Mouse (Mus musculus) CH12.LX (cell line): ENCODE measurements around the gene Prkce. TPM values are rescaled to one million over a fixed set of nuclear protein-coding genes. Genes with fewer than 3 reads are reported as not detected.

Source experiments
- DNase-seq: peaks from one replicate; pipeline ENCODE4 v3.0.0-alpha.2; 2013; ENCODE audit errors: extremely low read depth
- H3K27ac ChIP-seq: 2 replicates; pipeline ENCODE4 v1.5.1; 2012; ENCODE audit warnings: low read depth, mild to moderate bottlenecking, control low read depth, moderate library complexity; ENCODE audit not compliant: insufficient read depth
- H3K27me3 ChIP-seq: replicated peaks from 2 replicates; pipeline ENCODE3; 2012; ENCODE audit warnings: inconsistent platforms
- H3K36me3 ChIP-seq, 2 experiments: replicated peaks in 1 of 2; 2 replicates each; pipeline versions ENCODE3 to v1.6.1; 2012; ENCODE audit warnings: inconsistent platforms in 1 of 2, low read length in 1 of 2, mild to moderate bottlenecking in 1 of 2, mixed read lengths in 1 of 2, moderate library complexity in 1 of 2; ENCODE audit not compliant: control insufficient read depth in 1 of 2, insufficient read depth in 1 of 2
- H3K4me1 ChIP-seq, 2 experiments: 2 replicates each; pipeline ENCODE4 v1.6.1; 2012; ENCODE audit warnings: inconsistent platforms in 1 of 2, moderate library complexity in 1 of 2; ENCODE audit not compliant: insufficient read depth in 2 of 2, control insufficient read depth in 1 of 2
- H3K4me2 ChIP-seq: 2 replicates; pipeline ENCODE4 v1.6.1; 2012; ENCODE audit warnings: low read depth, mild to moderate bottlenecking, control low read depth; ENCODE audit not compliant: poor library complexity, insufficient read depth, severe bottlenecking
- H3K4me3 ChIP-seq, 3 experiments: fragments of 150-350 bp in 1 of 3; sonication (generic) in 1 of 3; replicated peaks in 1 of 3; 2 replicates each; pipeline versions ENCODE3 to v1.5.1; 2011 to 2012; ENCODE audit warnings: low read depth in 2 of 3, low read length in 2 of 3, mild to moderate bottlenecking in 2 of 3, moderate library complexity in 2 of 3, control low read depth in 1 of 3, improper control_type of control experiment in 1 of 3, inconsistent platforms in 1 of 3, mixed read lengths in 1 of 3; ENCODE audit not compliant: poor library complexity in 1 of 3
- H3K79me2 ChIP-seq: replicated peaks from 2 replicates; pipeline ENCODE4 v1.6.1; 2012; ENCODE audit warnings: mild to moderate bottlenecking, moderate library complexity; ENCODE audit not compliant: control insufficient read depth, poor library complexity, insufficient read depth, severe bottlenecking; ENCODE audit errors: extremely low read depth
- H3K9ac ChIP-seq: 2 replicates; pipeline ENCODE4 v1.6.1; 2012; ENCODE audit warnings: low read depth, mild to moderate bottlenecking, control low read depth, moderate library complexity; ENCODE audit not compliant: insufficient read depth
- H3K9me3 ChIP-seq: replicated peaks from 2 replicates; pipeline ENCODE3; 2012; ENCODE audit warnings: low read length, inconsistent platforms, mixed read lengths
- CHD1 ChIP-seq: IDR thresholded peaks from 2 replicates; pipeline ENCODE4 v1.6.1; 2012; ENCODE audit warnings: low read depth, low read length, improper control_type of control experiment, inconsistent platforms
- CHD2 ChIP-seq: IDR thresholded peaks from 2 replicates; pipeline ENCODE4 v1.6.1; 2011; ENCODE audit warnings: low read length, improper control_type of control experiment
- E2F4 ChIP-seq: IDR thresholded peaks from 2 replicates; pipeline ENCODE4 v1.6.1; 2011; ENCODE audit warnings: low read depth, low read length, improper control_type of control experiment; ENCODE audit not compliant: insufficient replicate concordance
- ELF1 ChIP-seq: IDR thresholded peaks from 2 replicates; pipeline ENCODE4 v1.6.1; 2014; ENCODE audit warnings: low read depth, mild to moderate bottlenecking, inconsistent platforms, low read length, improper control_type of control experiment
- EP300 ChIP-seq: IDR thresholded peaks from 2 replicates; pipeline ENCODE4 v1.6.1; 2011; ENCODE audit warnings: low read length, improper control_type of control experiment
- JUND ChIP-seq: conservative IDR thresholded peaks from 2 replicates; pipeline ENCODE4 v1.6.1; 2011; ENCODE audit warnings: low read depth, low read length, improper control_type of control experiment
- KAT2A ChIP-seq: IDR thresholded peaks from 2 replicates; pipeline ENCODE4 v1.6.1; 2012; ENCODE audit warnings: low read length, improper control_type of control experiment, inconsistent platforms; ENCODE audit not compliant: insufficient replicate concordance
- MAFK ChIP-seq: IDR thresholded peaks from 2 replicates; pipeline ENCODE4 v1.6.1; 2011; ENCODE audit warnings: low read length, improper control_type of control experiment; ENCODE audit not compliant: insufficient replicate concordance
- MAX ChIP-seq: IDR thresholded peaks from 2 replicates; pipeline ENCODE4 v1.6.1; 2011; ENCODE audit warnings: low read length, improper control_type of control experiment
- MEF2A ChIP-seq: IDR thresholded peaks from 2 replicates; pipeline ENCODE4 v1.6.1; 2014; ENCODE audit warnings: low read depth, mild to moderate bottlenecking, inconsistent platforms, low read length, improper control_type of control experiment, borderline replicate concordance
- MXI1 ChIP-seq: IDR thresholded peaks from 2 replicates; pipeline ENCODE4 v1.6.1; 2011; ENCODE audit warnings: mild to moderate bottlenecking, low read depth, low read length, improper control_type of control experiment
- MYC ChIP-seq: IDR thresholded peaks from 2 replicates; pipeline ENCODE4 v1.6.1; 2011; ENCODE audit warnings: low read depth, mild to moderate bottlenecking, improper control_type of control experiment, low read length
- NELFE ChIP-seq: IDR thresholded peaks from 2 replicates; pipeline ENCODE4 v1.6.1; 2011; ENCODE audit warnings: low read depth, low read length, improper control_type of control experiment
- NRF1 ChIP-seq: IDR thresholded peaks from 2 replicates; pipeline ENCODE4 v1.6.1; 2014; ENCODE audit warnings: low read depth, mild to moderate bottlenecking, inconsistent platforms, low read length, improper control_type of control experiment, moderate library complexity
- POLR2AphosphoS2 ChIP-seq: IDR thresholded peaks from 2 replicates; pipeline ENCODE4 v1.6.1; 2011; ENCODE audit warnings: low read depth, low read length, improper control_type of control experiment
- RCOR1 ChIP-seq: conservative IDR thresholded peaks from 2 replicates; pipeline ENCODE4 v1.6.1; 2012; ENCODE audit warnings: low read depth, mild to moderate bottlenecking, inconsistent platforms, low read length, improper control_type of control experiment
- SMC3 ChIP-seq: IDR thresholded peaks from 2 replicates; pipeline ENCODE4 v1.6.1; 2011; ENCODE audit warnings: low read depth, low read length, improper control_type of control experiment
- TBP ChIP-seq: conservative IDR thresholded peaks from 2 replicates; pipeline ENCODE4 v1.6.1; 2011; ENCODE audit warnings: low read depth, low read length, improper control_type of control experiment
- USF1 ChIP-seq: IDR thresholded peaks from 2 replicates; pipeline ENCODE4 v1.6.1; 2014; ENCODE audit warnings: low read depth, mild to moderate bottlenecking, inconsistent platforms, low read length, improper control_type of control experiment
- USF2 ChIP-seq: conservative IDR thresholded peaks from 2 replicates; pipeline ENCODE4 v1.6.1; 2011; ENCODE audit warnings: low read depth, low read length, improper control_type of control experiment
- ZC3H11A ChIP-seq: IDR thresholded peaks from 2 replicates; pipeline ENCODE4 v1.6.1; 2012; ENCODE audit warnings: low read depth, mild to moderate bottlenecking, inconsistent platforms, low read length, improper control_type of control experiment
- ZMIZ1 ChIP-seq: IDR thresholded peaks from 2 replicates; pipeline ENCODE4 v1.6.1; 2012; ENCODE audit warnings: low read depth, mild to moderate bottlenecking, inconsistent platforms, low read length, improper control_type of control experiment
- ZNF384 ChIP-seq: IDR thresholded peaks from 2 replicates; pipeline ENCODE4 v1.6.1; 2012; ENCODE audit warnings: low read depth, low read length, improper control_type of control experiment, inconsistent platforms
- dilution Hi-C: fragments of 300-500 bp; cut with MboI; formaldehyde crosslinking; loops from 2 replicates; pipeline ENCODE4 v1.14.3; 2020; ENCODE audit warnings: low sequenced_read_pairs; ENCODE audit not compliant: extremely low pct_unique_long_range_greater_than_20kb, extremely low pct_ligation_motif_present
- in situ Hi-C: fragments of 300-500 bp; cut with MboI; formaldehyde crosslinking; loops from 3 replicates; pipeline ENCODE4 v1.14.3; 2019; ENCODE audit warnings: low sequenced_read_pairs, low pct_ligation_motif_present, low pct_unique_long_range_greater_than_20kb, mixed read lengths
- polyA plus RNA-seq: library from polyadenylated mRNA; unstranded; fragments of >175 nt; gene quantifications from 2 replicates; pipeline ENCODE4 v1.2.1, GENCODE M21; 2012; ENCODE audit warnings: low read depth; ENCODE audit not compliant: insufficient read length
- total RNA-seq, 2 experiments: library from RNA; depleted of rRNA; stranded (reverse); fragments of 300-350 nt in 1 of 2; fragments of >200 nt in 1 of 2; gene quantifications; 2 replicates each; pipeline ENCODE4 v1.2.3; 2012 to 2014

The Prkce gene
- total and polyA plus RNA-seq, 3 experiments = 4.1 to 13.2 (median 11.4) TPM

GRCm38 (mm10) chr17:86383699-86384572 is 216.4 kb downstream of the Prkce start (continued):
- TF ChIP-seq MYC (0 out of 2 replicates have a peak, but pooled peaks have one; percentile 20), JUND (no peak), RCOR1 (no peak), CHD1 (no peak), ZC3H11A (no peak), ZMIZ1 (no peak), MEF2A (no peak; the same call in 1 of the 2 replicates)
- TF ChIP-seq, all 38 proteins: peak for 10

GRCm38 (mm10) chr17:86392475-86392874 is 224.9 kb downstream of the Prkce start:
- no peak overlapping the region for H3K4me2 ChIP-seq
- H3K27ac ChIP-seq = no peak overlapping the region
- H3K79me2 ChIP-seq = no peaks in the 10 kb centered on the region; the same call in 1 of the 2 replicates
- in situ Hi-C loops = no loop called here
- no peaks in the 10 kb centered on the region for H3K9me3 ChIP-seq
- no peaks in the 10 kb centered on the region for H3K27me3 ChIP-seq
- TF ChIP-seq MAFK = no peak
- no peak for TF ChIP-seq MYC
- TF ChIP-seq USF2 = no peak
- TF ChIP-seq CHD2 = no peak
- TF ChIP-seq EP300 = no peak
- TF ChIP-seq POLR2AphosphoS2 = no peak
- TF ChIP-seq E2F4 = no peak
- TF ChIP-seq SMC3 = no peak
- no peak for TF ChIP-seq TBP
- no peak for TF ChIP-seq NELFE
- TF ChIP-seq ZNF384 = no peak
- TF ChIP-seq ZMIZ1 = no peak
- TF ChIP-seq KAT2A = no peak
- no peak for TF ChIP-seq ELF1
- TF ChIP-seq MAX = no peak
- TF ChIP-seq USF1 = no peak
- TF ChIP-seq NRF1 = no peak
- TF ChIP-seq MXI1 = no peak
- no peak overlapping the region for H3K9ac ChIP-seq
- peaks cover 8 to 60% of the 10 kb centered on the region in 2 experiments for H3K4me1 ChIP-seq
- no peak for DNase-seq
- H3K4me3 ChIP-seq = no peak overlapping the region
- H3K36me3 ChIP-seq = peaks cover 0 to 12% of the 10 kb centered on the region in 2 experiments
- dilution Hi-C loops = no loop called here
